Mouse (Mus musculus): ENCODE results near the gene Mrps7. TPM values are rescaled to one million over a fixed set of nuclear protein-coding genes. Genes with fewer than 3 reads are reported as not detected.
"Not testable (repeated sequence)": the region's sequence is repeated elsewhere in the genome, so short reads cannot be mapped to it uniquely, and the experiment has no call there.

Gene Mrps7
- polyA plus RNA-seq, 1 experiment = 9.3 TPM

GRCm38 (mm10) chr11:115640978-115641663 is 37.4 kb downstream of the Mrps7 start:
- H3K27ac ChIP-seq (ENCODE audit: control insufficient read depth, insufficient read depth, low read depth, low read length) = no peak overlapping the region

GRCm38 (mm10) chr11:115641664-115642036 is 37.9 kb downstream of the Mrps7 start:
- H3K27me3 ChIP-seq (ENCODE audit: control insufficient read depth, insufficient read depth, low read length) = no peaks in the 10 kb centered on the region
- H3K4me1 ChIP-seq (ENCODE audit: control insufficient read depth, insufficient read depth, low read length) = peaks cover 5% of the 10 kb centered on the region
- H3K4me3 ChIP-seq (ENCODE audit: control insufficient read depth, low read depth, low read length) = no peak overlapping the region
- TF ChIP-seq CTCF (IDR thresholded peaks at IDR 0.05; ENCODE audit: control insufficient read depth, insufficient read depth, insufficient replicate concordance, low read depth, low read length) = no peak
- no peak for TF ChIP-seq POLR2A (IDR thresholded peaks at IDR 0.05; ENCODE audit: control insufficient read depth, low read depth, low read length)
- H3K27ac ChIP-seq (ENCODE audit: control insufficient read depth, insufficient read depth, low read depth, low read length) = no peak overlapping the region
- no peaks in the 10 kb centered on the region; the same call in 1 of the 2 replicates for H3K36me3 ChIP-seq (ENCODE audit: control insufficient read depth, insufficient read depth, low read length)

More at GRCm38 (mm10) chr11:115640978-115641663, 37.4 kb downstream of the Mrps7 start:
- TF ChIP-seq CTCF (IDR thresholded peaks at IDR 0.05; ENCODE audit: control insufficient read depth, insufficient read depth, insufficient replicate concordance, low read depth, low read length) = no peak
- TF ChIP-seq POLR2A (IDR thresholded peaks at IDR 0.05; ENCODE audit: control insufficient read depth, low read depth, low read length) = no peak
- peaks cover 5% of the 10 kb centered on the region for H3K4me1 ChIP-seq (ENCODE audit: control insufficient read depth, insufficient read depth, low read length)
- H3K27me3 ChIP-seq (ENCODE audit: control insufficient read depth, insufficient read depth, low read length) = no peaks in the 10 kb centered on the region
- H3K4me3 ChIP-seq (ENCODE audit: control insufficient read depth, low read depth, low read length) = no peak overlapping the region
- H3K36me3 ChIP-seq (ENCODE audit: control insufficient read depth, insufficient read depth, low read length) = no peaks in the 10 kb centered on the region

DNA sequence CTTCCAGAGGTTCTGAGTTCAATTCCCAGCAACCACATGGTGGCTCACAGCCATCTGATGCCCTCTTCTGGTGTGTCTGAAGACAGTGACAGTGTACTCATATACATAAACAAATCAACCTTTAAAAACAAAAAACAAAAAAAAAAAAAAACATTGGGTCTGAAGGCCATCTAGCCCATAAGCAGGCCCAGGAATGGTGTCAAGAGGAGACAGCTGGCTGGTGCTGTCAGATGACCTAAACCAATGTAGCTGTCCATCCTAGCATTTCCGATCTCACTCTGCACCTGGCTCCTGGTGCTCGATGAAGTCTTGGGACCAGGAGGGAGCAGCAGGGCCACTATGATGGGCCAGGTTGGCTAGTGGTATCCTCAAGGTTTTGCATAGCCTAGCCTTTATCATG is 39.0 kb downstream of the Mrps7 start:
- H3K4me1 ChIP-seq (ENCODE audit: control insufficient read depth, insufficient read depth, low read length) = peaks cover 5% of the 10 kb centered on the region
- H3K36me3 ChIP-seq (ENCODE audit: control insufficient read depth, insufficient read depth, low read length) = no peaks in the 10 kb centered on the region; the same call in 1 of the 2 replicates
- no peaks in the 10 kb centered on the region for H3K27me3 ChIP-seq (ENCODE audit: control insufficient read depth, insufficient read depth, low read length)
- no peak overlapping the region for H3K4me3 ChIP-seq (ENCODE audit: control insufficient read depth, low read depth, low read length)
- TF ChIP-seq POLR2A (IDR thresholded peaks at IDR 0.05; ENCODE audit: control insufficient read depth, low read depth, low read length) (no peak), CTCF (IDR thresholded peaks at IDR 0.05; ENCODE audit: control insufficient read depth, insufficient read depth, insufficient replicate concordance, low read depth, low read length) (no peak)
- no peak overlapping the region for H3K27ac ChIP-seq (ENCODE audit: control insufficient read depth, insufficient read depth, low read depth, low read length)

GRCm38 (mm10) chr11:115643265-115643664 is 39.5 kb downstream of the Mrps7 start:
- H3K27me3 ChIP-seq (ENCODE audit: control insufficient read depth, insufficient read depth, low read length) = no peaks in the 10 kb centered on the region
- no peak for TF ChIP-seq CTCF (IDR thresholded peaks at IDR 0.05; ENCODE audit: control insufficient read depth, insufficient read depth, insufficient replicate concordance, low read depth, low read length)
- TF ChIP-seq POLR2A (IDR thresholded peaks at IDR 0.05; ENCODE audit: control insufficient read depth, low read depth, low read length) = no peak
- peaks cover 5% of the 10 kb centered on the region for H3K4me1 ChIP-seq (ENCODE audit: control insufficient read depth, insufficient read depth, low read length)
- H3K4me3 ChIP-seq (ENCODE audit: control insufficient read depth, low read depth, low read length) = no peak overlapping the region
- H3K36me3 ChIP-seq (ENCODE audit: control insufficient read depth, insufficient read depth, low read length) = no peaks in the 10 kb centered on the region; the same call in 1 of the 2 replicates
- H3K27ac ChIP-seq (ENCODE audit: control insufficient read depth, insufficient read depth, low read depth, low read length) = no peak overlapping the region

- H3K36me3 ChIP-seq (ENCODE audit: control insufficient read depth, insufficient read depth, low read length) = no peaks in the 10 kb centered on the region; the same call in 1 of the 2 replicates
- no peak overlapping the region for H3K4me3 ChIP-seq (ENCODE audit: control insufficient read depth, low read depth, low read length)
- no peak for TF ChIP-seq CTCF (IDR thresholded peaks at IDR 0.05; ENCODE audit: control insufficient read depth, insufficient read depth, insufficient replicate concordance, low read depth, low read length)
- no peak for TF ChIP-seq POLR2A (IDR thresholded peaks at IDR 0.05; ENCODE audit: control insufficient read depth, low read depth, low read length)
- H3K4me1 ChIP-seq (ENCODE audit: control insufficient read depth, insufficient read depth, low read length) = peaks cover 5% of the 10 kb centered on the region
- H3K27ac ChIP-seq (ENCODE audit: control insufficient read depth, insufficient read depth, low read depth, low read length) = no peak overlapping the region
- H3K27me3 ChIP-seq (ENCODE audit: control insufficient read depth, insufficient read depth, low read length) = no peaks in the 10 kb centered on the region
These were observed 40.6 kb downstream of the Mrps7 start for GRCm38 (mm10) chr11:115644308-115644707.

GRCm38 (mm10) chr11:115645498-115645897 is 41.8 kb downstream of the Mrps7 start:
- H3K4me1 ChIP-seq (ENCODE audit: control insufficient read depth, insufficient read depth, low read length); H3K36me3 ChIP-seq (ENCODE audit: control insufficient read depth, insufficient read depth, low read length); H3K27me3 ChIP-seq (ENCODE audit: control insufficient read depth, insufficient read depth, low read length); H3K4me3 ChIP-seq (ENCODE audit: control insufficient read depth, low read depth, low read length); H3K27ac ChIP-seq (ENCODE audit: control insufficient read depth, insufficient read depth, low read depth, low read length): not testable (repeated sequence)

- Histone ChIP-seq H3K4me1 (ENCODE audit: control insufficient read depth, insufficient read depth, low read length) (no peaks in the 10 kb centered on the region), H3K27me3 (ENCODE audit: control insufficient read depth, insufficient read depth, low read length) (no peaks in the 10 kb centered on the region), H3K4me3 (ENCODE audit: control insufficient read depth, low read depth, low read length) (no peak overlapping the region), H3K27ac (ENCODE audit: control insufficient read depth, insufficient read depth, low read depth, low read length) (no peak overlapping the region), H3K36me3 (ENCODE audit: control insufficient read depth, insufficient read depth, low read length) (no peaks in the 10 kb centered on the region; the same call in 1 of the 2 replicates)
- no peak for TF ChIP-seq CTCF (IDR thresholded peaks at IDR 0.05; ENCODE audit: control insufficient read depth, insufficient read depth, insufficient replicate concordance, low read depth, low read length)
- no peak for TF ChIP-seq POLR2A (IDR thresholded peaks at IDR 0.05; ENCODE audit: control insufficient read depth, low read depth, low read length)
These were observed 42.7 kb downstream of the Mrps7 start for GRCm38 (mm10) chr11:115646439-115646838.

Measured in testis, adult 2 months (tissue).